Mouse (Mus musculus) mouse trophoblast stem cell (cell line): ENCODE measurements around the gene Col6a6.
"Not testable (repeated sequence)": the region's sequence is repeated elsewhere in the genome, so short reads cannot be mapped to it uniquely, and the experiment has no call there.

ENCODE experiments used
- in situ Hi-C, 2 experiments: fragments of 300-500 bp; cut with MseI, MboI; formaldehyde crosslinking; loops; 2 replicates in 1 of 2; 3 replicates in 1 of 2; pipeline ENCODE4 v1.15.1; 2025

Col6a6 gene

DNA sequence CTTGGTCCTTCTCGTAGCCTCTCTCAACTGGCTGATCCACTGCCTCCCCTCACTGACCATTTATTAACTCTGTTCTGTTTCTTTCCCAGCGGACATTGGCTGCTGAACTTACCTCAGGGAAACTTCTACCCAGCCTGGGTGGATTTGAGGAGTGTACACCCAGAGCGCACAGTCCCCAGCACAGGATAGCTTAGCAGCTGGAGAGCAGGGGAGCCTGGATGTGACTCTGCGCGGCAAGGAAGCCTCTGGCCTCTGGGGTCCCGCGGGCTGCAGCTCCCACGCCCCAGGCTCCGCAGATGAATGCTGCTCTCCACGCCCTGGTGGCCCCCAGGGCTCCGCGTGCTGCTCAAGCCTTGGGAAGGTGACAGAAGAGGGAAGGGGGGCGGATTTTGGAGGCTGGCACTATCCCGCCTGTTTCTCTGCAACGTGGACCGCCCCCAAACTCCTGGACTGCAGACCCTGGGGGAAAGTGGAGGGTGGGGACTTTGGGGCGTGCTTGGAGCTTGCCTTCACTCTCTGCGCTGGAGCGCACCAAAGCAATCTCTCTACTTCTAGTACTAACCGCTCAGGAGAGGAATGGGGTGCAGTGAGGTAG lies at the start of gene Col6a6:
Gene Col6a6, minus strand, starts transcription at position 370 of the 595 bp plus-strand sequence.
- in situ Hi-C loops: no loop called here

GRCm38 (mm10) chr9:105876124-105876523 lies 48.2 kb upstream of the Col6a6 start:
- in situ Hi-C loops: no loop called here

GRCm38 (mm10) chr9:105871643-105872042 lies 43.7 kb upstream of the Col6a6 start:
- in situ Hi-C loops: no loop called here

GRCm38 (mm10) chr9:105857773-105858172 lies 29.8 kb upstream of the Col6a6 start:
- in situ Hi-C loops: loop anchor here (5.0 kb wide), 1 partner anchor 165 kb away; no protein-coding TSS in a partner anchor

DNA sequence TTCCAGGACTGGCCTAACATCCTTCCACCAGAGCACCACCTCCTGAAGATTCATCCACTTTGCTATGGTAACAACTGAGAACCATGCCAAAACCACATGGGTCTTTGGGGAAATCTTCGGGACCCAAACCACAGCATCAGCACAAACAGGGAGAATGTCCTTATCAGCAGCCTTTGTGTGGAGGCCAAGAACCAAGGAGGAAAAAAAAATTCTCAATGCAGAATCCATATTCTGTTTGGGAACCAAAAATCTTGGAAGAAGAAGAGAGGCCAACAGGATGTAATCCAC lies 24.8 kb upstream of the Col6a6 start:
- in situ Hi-C loops: no loop called here

GRCm38 (mm10) chr9:105852015-105852777 lies 24.2 kb upstream of the Col6a6 start:
- in situ Hi-C loops: no loop called here

GRCm38 (mm10) chr9:105851011-105851410 lies 23.1 kb upstream of the Col6a6 start:
- in situ Hi-C loops: no loop called here

GRCm38 (mm10) chr9:105848396-105848795 lies 20.4 kb upstream of the Col6a6 start:
- in situ Hi-C loops: no loop called here

GRCm38 (mm10) chr9:105847261-105847660 lies 19.3 kb upstream of the Col6a6 start:
- in situ Hi-C loops: no loop called here

- in situ Hi-C loops: not testable (repeated sequence)
Observed at GRCm38 (mm10) chr9:105841386-105841785, 13.4 kb upstream of the Col6a6 start.

DNA sequence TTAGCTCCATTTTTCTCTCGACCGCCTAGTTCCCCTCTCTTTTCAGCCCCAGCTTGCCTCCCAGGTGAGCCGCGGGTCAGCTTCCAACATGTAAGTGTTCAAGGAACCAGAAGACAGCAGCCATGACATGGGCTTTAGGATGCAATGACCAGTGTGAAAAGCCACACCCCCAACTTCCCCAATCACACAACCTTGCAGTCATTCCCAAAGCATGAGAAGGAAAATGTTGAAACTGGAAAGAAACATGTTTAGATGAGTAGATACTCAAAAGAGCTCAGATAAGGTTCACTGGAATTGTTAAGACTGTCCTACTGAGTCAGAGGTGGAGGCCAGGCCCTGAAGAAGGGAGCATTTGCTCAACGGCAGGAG lies 11.2 kb upstream of the Col6a6 start:
- in situ Hi-C loops: no loop called here

DNA sequence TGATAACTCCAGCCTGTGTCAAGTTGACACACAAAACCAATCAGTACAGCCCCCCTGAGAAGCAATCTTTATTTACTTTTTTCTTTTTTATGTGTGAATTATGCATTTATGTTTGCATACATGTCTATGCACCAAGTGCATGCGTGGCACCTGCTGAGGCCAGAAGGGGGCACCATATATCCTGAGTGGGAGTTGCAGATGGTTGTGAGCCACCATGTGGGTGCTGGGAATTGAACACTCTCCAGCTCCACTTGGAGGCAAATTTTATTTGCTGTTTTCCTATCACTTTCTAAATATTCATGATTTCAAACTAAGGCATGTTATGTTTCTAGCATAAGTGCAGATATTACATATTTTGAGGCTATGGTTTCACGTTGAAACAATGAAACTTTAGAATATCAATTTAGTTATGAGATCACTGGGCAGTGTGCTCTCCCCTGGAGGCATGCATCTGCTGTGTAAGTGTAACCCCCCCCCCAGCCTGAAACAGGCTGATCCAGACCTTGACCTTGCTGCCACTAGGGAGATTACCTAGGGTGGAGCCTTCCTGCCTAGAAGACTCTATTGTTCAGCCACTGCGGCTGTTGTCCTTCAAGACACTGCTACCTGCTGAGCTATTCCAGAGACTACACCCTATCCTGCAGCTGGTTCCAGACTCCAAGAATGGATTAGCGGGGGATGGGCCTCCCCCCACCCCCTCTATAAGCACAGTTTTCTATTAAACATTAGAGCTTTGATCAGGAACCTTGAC lies 10.6 kb upstream of the Col6a6 start:
- in situ Hi-C loops: no loop called here

- in situ Hi-C loops: no loop called here
Observed at GRCm38 (mm10) chr9:105835587-105835986, 7.6 kb upstream of the Col6a6 start.

DNA sequence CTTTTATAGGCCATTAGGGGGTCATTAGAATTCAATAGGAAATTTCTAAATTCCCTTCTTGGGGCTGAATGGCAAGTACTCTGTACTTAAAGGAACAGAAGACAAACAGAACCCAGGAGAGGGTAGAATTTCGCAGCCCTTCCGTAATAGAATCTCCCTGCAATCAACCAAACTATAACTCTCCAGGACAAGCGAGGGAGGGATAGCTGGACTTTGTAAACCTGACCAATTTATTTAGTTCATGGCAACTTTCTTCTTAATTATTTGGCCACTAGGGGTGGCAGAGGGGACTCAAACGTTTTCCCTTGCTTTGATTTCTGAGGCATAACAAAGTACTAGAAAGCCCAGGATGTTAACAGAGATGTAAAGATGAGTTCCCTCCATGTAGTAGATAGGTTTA lies 6.8 kb upstream of the Col6a6 start:
- in situ Hi-C loops: no loop called here

DNA sequence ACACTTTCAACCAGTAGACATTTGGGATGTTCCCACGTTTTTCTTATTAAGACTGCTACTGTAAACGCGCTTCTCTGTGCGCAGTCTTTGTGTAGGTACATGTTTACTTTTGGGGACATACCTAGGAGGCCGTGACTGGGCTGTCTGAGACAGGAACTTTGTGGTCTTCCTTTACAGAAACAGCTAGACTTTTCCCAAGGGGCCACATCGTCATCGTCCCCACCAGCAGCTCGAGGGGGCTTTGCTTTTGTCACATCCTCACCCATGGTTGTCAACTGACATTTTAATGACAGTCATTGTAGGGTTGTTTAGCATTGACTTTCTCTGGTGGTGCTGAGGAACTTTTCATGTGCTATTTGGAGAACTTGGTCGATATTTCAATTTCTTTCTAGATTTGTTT lies 3.3 kb upstream of the Col6a6 start:
- in situ Hi-C loops: no loop called here

DNA sequence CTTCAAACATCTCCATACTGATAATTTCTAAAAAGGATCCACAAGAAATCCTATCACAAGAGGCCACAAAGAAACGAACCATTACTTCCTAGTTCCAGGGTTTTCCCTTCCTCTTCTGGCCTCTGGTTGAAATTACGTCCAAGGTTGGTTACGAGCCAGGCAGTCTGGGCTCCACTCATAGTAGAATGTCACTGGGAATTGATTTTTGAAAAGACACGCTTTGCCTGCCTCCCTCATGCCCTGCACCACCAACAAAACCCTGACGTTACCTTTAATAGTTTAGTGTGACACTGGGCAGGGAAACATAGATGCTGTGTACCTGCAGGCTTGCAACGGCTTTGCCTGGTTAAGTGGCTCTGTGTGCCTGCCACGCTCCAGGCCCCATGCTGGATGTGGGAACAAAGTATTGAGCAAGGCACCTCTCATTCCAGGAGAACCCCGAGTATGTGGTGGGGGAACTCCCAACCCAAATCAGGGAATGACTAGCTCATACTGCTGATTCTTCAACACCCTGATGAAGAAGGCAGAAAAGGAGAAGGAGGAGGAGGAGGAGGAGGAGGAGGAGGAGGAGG lies 798 bp downstream of the Col6a6 start:
- in situ Hi-C loops: no loop called here

- in situ Hi-C loops: no loop called here
Observed at GRCm38 (mm10) chr9:105820711-105821110, 7.2 kb downstream of the Col6a6 start.

DNA sequence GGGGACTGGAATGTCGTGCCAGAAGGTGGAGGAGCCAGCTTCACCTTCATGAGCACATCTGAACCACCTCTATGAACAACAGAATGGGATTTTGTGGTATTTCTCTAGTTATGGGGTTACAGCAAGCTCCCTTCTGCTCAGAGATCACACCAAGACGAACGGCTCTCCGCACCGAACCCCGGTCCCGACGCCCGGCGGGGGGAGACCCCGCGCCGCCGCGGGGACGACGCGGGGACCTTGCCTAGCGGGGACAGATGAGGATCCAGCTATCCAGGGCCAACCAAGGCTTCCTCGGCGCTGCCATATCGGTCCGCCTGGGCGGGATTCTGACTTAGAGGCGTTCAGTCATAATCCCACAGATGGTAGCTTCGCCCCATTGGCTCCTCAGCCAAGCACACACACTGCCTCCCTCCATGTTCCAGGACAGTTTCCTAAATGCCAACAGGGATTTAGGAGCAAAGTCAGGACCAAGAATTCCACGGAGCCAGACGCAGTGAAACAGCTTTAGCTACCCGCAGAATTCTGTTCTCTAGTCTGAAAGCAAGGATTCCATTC lies 8.7 kb downstream of the Col6a6 start:
- in situ Hi-C loops: no loop called here

DNA sequence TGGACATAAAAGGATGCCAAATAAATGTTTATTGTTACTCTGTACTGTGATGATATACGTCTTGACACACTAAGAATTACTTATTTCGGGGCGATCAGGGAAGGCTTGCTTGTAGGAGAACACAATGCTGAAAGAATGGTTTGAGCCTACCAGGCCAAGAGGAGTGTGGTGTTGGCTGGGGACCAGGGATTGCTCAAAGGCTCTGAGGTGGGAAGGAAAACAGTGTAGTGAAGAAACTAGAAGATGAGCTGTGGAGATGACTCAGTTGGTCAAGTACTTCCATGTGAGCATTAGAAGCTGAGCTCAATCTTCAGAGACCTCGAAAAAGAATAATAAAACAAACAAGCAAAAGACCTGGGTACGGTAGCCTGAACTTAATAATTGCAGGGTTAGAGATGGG lies 13.5 kb downstream of the Col6a6 start:
- in situ Hi-C loops: no loop called here

DNA sequence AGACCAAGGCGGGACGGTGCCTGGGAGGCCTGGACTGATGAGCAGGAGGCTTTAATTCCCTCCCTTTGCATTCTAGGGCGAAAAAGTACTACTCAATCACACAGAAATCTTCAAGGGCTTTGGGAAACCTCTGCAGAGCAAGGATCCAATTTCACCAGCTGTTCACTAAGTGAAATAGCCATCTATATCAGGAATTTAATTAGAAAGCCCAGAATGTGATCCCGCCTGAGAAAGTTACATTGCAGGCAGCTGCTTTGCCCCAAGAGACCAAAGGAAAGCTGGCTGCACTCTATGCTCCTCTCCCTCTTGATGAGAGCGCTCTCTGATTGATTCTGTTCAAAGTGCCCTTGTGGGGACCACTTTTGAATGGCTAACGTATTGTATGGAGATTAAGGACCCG lies 16.5 kb downstream of the Col6a6 start:
- in situ Hi-C loops: no loop called here

DNA sequence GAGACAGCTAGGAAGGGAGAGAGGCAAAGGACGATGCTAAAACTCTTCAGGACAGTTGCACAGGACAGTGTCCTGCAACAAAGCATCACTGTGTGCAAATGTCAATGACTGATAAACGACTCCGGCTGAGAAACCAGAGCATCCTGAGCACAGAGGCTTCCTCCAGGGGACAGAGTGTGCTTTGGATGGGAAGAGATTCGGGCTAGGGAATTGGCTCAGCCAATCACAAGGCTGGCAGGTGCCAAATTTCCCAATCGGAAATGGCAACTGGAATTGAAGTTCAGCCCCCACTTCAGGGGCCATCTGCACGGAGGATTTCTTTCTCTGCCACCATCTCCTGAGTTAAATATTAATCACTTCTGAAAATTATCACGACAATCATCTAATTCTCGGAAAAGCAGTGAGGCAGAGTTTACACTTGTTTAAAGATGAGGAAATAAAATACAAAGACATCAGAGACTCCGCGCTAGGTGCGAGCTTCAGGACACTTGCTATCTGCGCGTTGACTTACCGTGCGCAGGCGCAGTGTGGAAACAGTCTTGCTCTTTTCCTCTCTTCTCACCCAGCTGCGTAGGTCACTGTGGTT lies 18.9 kb downstream of the Col6a6 start:
- in situ Hi-C loops: no loop called here

DNA sequence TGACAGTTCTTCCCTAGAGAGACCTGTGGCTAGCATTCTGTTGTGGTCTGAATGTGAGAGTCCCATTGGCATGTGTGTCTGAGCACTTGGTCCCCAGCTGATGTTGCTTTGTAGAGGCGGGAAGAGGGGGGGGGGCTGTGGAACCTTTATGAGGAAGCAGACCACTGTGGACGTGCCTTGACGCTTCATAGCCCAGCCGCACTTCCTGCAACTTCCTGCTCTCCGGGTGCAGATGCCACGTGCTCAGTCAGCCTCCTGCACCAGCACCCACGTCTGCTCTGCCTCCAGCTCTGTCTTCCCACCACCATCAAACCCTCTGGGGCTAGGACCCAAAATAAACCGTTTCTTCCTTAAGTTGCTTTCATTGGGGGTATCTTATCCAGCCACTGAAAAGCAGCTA lies 24.5 kb downstream of the Col6a6 start:
- in situ Hi-C loops: no loop called here
